Mouse (Mus musculus): ENCODE data around the gene Gm10309.

- TF ChIP-seq CTCF (IDR thresholded peaks at IDR 0.05; ENCODE audit: insufficient read depth, low read length) (no peak), POLR2A (IDR thresholded peaks at IDR 0.05; ENCODE audit: borderline replicate concordance, extremely low read depth, low read depth, low read length) (no peak)
These were observed 16.2 kb upstream of the Gm10309 start for GRCm38 (mm10) chr17:86521252-86521651.

All from lung, adult 2 months (tissue).